Mouse (Mus musculus): ENCODE measurements around the gene Kcnq2. TPM values are rescaled to one million over a fixed set of nuclear protein-coding genes. Genes with fewer than 3 reads are reported as not detected.

Gene Kcnq2
- 0.04 and 0.08 TPM in 2 replicates for total RNA-seq (2014; rRNA removed; ENCODE audit: low replicate concordance)
- polyA plus RNA-seq (2015; fragmentation: Nextera tagmentation; extraction: Ambion mirVana) = not detected in 2 replicates

- Histone ChIP-seq H3K27ac (ENCODE audit: low read depth) (no peak within 1 kb of the TSS), H3K36me3 (replicated peaks; ENCODE audit: control insufficient read depth, insufficient read depth, low read length) (no peaks in the 10 kb centered on the region), H3K4me2 (ENCODE audit: low read depth, low read length) (peak within 1 kb of the TSS; percentile 56), H3K9me3 (replicated peaks; ENCODE audit: control insufficient read depth, low read length) (no peaks in the 10 kb centered on the region), H3K27me3 (ENCODE audit: control insufficient read depth, insufficient read depth, low read length) (peaks cover 62% of the 10 kb centered on the region), H3K4me3 (ENCODE audit: low read depth, low read length) (peak within 1 kb of the TSS; percentile 38), H3K4me1 (ENCODE audit: control insufficient read depth, insufficient read depth) (no peaks in the 10 kb centered on the region), H3K9ac (replicated peaks; ENCODE audit: low read depth, low read length) (no peak within 1 kb of the TSS)
- no peak for DNase-seq (ENCODE audit: low spot score)
- ATAC-seq (ENCODE audit: insufficient read depth, low read depth) = no peak
- TF ChIP-seq EP300 (IDR thresholded peaks at IDR 0.05; ENCODE audit: low read depth) (no peak), CTCF (IDR thresholded peaks at IDR 0.05; ENCODE audit: low read depth) (no peak)
- under 1% methylated on average over 102 of the region's 104 CpGs for WGBS
Measured at GRCm38 (mm10) chr2:181134591-181135445, at the start of gene Kcnq2. Gene Kcnq2, minus strand, starts transcription at chr2:181135300.

- 59% methylated on average over 6 of the region's 6 CpGs for WGBS
- no peak overlapping the region for H3K4me3 ChIP-seq (ENCODE audit: low read depth, low read length)
- no peak overlapping the region for H3K9ac ChIP-seq (replicated peaks; ENCODE audit: low read depth, low read length)
- H3K4me1 ChIP-seq (ENCODE audit: control insufficient read depth, insufficient read depth) = no peaks in the 10 kb centered on the region
- no peak for TF ChIP-seq EP300 (IDR thresholded peaks at IDR 0.05; ENCODE audit: low read depth)
- no peak for TF ChIP-seq CTCF (IDR thresholded peaks at IDR 0.05; ENCODE audit: low read depth)
- no peaks in the 10 kb centered on the region for H3K27me3 ChIP-seq (ENCODE audit: control insufficient read depth, insufficient read depth, low read length)
- H3K27ac ChIP-seq (ENCODE audit: low read depth) = no peak overlapping the region
- no peaks in the 10 kb centered on the region for H3K36me3 ChIP-seq (replicated peaks; ENCODE audit: control insufficient read depth, insufficient read depth, low read length)
- no peak for DNase-seq (ENCODE audit: low spot score)
- ATAC-seq (ENCODE audit: insufficient read depth, low read depth) = no peak
- H3K4me2 ChIP-seq (ENCODE audit: low read depth, low read length) = no peak overlapping the region
- no peaks in the 10 kb centered on the region for H3K9me3 ChIP-seq (replicated peaks; ENCODE audit: control insufficient read depth, low read length)
Measured at GRCm38 (mm10) chr2:181180898-181181297, 45.8 kb upstream of the Kcnq2 start.

- H3K4me2 ChIP-seq (ENCODE audit: low read depth, low read length) = no peak overlapping the region
- 45% methylated on average over 5 of the region's 5 CpGs for WGBS
- ATAC-seq (ENCODE audit: insufficient read depth, low read depth) = no peak
Measured at GRCm38 (mm10) chr2:181178471-181178870, 43.4 kb upstream of the Kcnq2 start.

GRCm38 (mm10) chr2:181178015-181178414, 42.9 kb upstream of the Kcnq2 start:
- H3K4me1 ChIP-seq (ENCODE audit: control insufficient read depth, insufficient read depth) = no peaks in the 10 kb centered on the region
- ATAC-seq (ENCODE audit: insufficient read depth, low read depth) (no peak), DNase-seq (ENCODE audit: low spot score) (no peak)
- no peak overlapping the region for H3K9ac ChIP-seq (replicated peaks; ENCODE audit: low read depth, low read length)
- no peaks in the 10 kb centered on the region for H3K36me3 ChIP-seq (replicated peaks; ENCODE audit: control insufficient read depth, insufficient read depth, low read length)
- 73% methylated on average over 3 of the region's 3 CpGs for WGBS
- H3K27me3 ChIP-seq (ENCODE audit: control insufficient read depth, insufficient read depth, low read length) = no peaks in the 10 kb centered on the region
- no peak overlapping the region for H3K4me2 ChIP-seq (ENCODE audit: low read depth, low read length)
- no peaks in the 10 kb centered on the region for H3K9me3 ChIP-seq (replicated peaks; ENCODE audit: control insufficient read depth, low read length)
- TF ChIP-seq EP300 (IDR thresholded peaks at IDR 0.05; ENCODE audit: low read depth) = no peak
- no peak for TF ChIP-seq CTCF (IDR thresholded peaks at IDR 0.05; ENCODE audit: low read depth)
- no peak overlapping the region for H3K27ac ChIP-seq (ENCODE audit: low read depth)
- H3K4me3 ChIP-seq (ENCODE audit: low read depth, low read length) = no peak overlapping the region

More at GRCm38 (mm10) chr2:181178471-181178870, 43.4 kb upstream of the Kcnq2 start:
- no peak overlapping the region for H3K9ac ChIP-seq (replicated peaks; ENCODE audit: low read depth, low read length)
- no peak overlapping the region for H3K4me3 ChIP-seq (ENCODE audit: low read depth, low read length)
- H3K27me3 ChIP-seq (ENCODE audit: control insufficient read depth, insufficient read depth, low read length) = no peaks in the 10 kb centered on the region
- no peak overlapping the region for H3K27ac ChIP-seq (ENCODE audit: low read depth)
- H3K9me3 ChIP-seq (replicated peaks; ENCODE audit: control insufficient read depth, low read length) = no peaks in the 10 kb centered on the region
- H3K4me1 ChIP-seq (ENCODE audit: control insufficient read depth, insufficient read depth) = no peaks in the 10 kb centered on the region
- no peak for TF ChIP-seq CTCF (IDR thresholded peaks at IDR 0.05; ENCODE audit: low read depth)
- no peak for DNase-seq (ENCODE audit: low spot score)
- H3K36me3 ChIP-seq (replicated peaks; ENCODE audit: control insufficient read depth, insufficient read depth, low read length) = no peaks in the 10 kb centered on the region

- 86% methylated on average over 3 of the region's 3 CpGs for WGBS
- Histone ChIP-seq H3K9ac (replicated peaks; ENCODE audit: low read depth, low read length) (no peak overlapping the region), H3K4me2 (ENCODE audit: low read depth, low read length) (no peak overlapping the region), H3K4me1 (ENCODE audit: control insufficient read depth, insufficient read depth) (no peaks in the 10 kb centered on the region), H3K27ac (ENCODE audit: low read depth) (no peak overlapping the region), H3K27me3 (ENCODE audit: control insufficient read depth, insufficient read depth, low read length) (no peaks in the 10 kb centered on the region), H3K36me3 (replicated peaks; ENCODE audit: control insufficient read depth, insufficient read depth, low read length) (no peaks in the 10 kb centered on the region), H3K4me3 (ENCODE audit: low read depth, low read length) (no peak overlapping the region), H3K9me3 (replicated peaks; ENCODE audit: control insufficient read depth, low read length) (no peaks in the 10 kb centered on the region)
- TF ChIP-seq EP300 (IDR thresholded peaks at IDR 0.05; ENCODE audit: low read depth) = no peak
- TF ChIP-seq CTCF (IDR thresholded peaks at IDR 0.05; ENCODE audit: low read depth) = no peak
- ATAC-seq (ENCODE audit: insufficient read depth, low read depth) = no peak
- no peak for DNase-seq (ENCODE audit: low spot score)
Measured at GRCm38 (mm10) chr2:181174646-181175045, 39.5 kb upstream of the Kcnq2 start.

Data from heart, postnatal 0 days (tissue).